Mouse (Mus musculus): ENCODE measurements at regions not wholly inside any gene's neighbourhood (a gene's known extent, or its start where the extent isn't known, plus 50 kb on each side); places are given as distances from the start of the nearest gene placed in this dataset.

GRCm38 (mm10) chr15:62230773-62231172 is 1308.0 kb upstream of the A1bg start:
- TF ChIP-seq CTCF (IDR thresholded peaks at IDR 0.05; ENCODE audit: control insufficient read depth, insufficient read depth, insufficient replicate concordance, low read depth, low read length) (no peak), POLR2A (IDR thresholded peaks at IDR 0.05; ENCODE audit: control insufficient read depth, low read depth, low read length) (no peak)

All from testis, adult 2 months (tissue).